Mouse (Mus musculus): ENCODE results near the gene Rabl3. TPM values are rescaled to one million over a fixed set of nuclear protein-coding genes. Genes with fewer than 3 reads are reported as not detected.

Gene Rabl3
- total and polyA plus RNA-seq, 3 experiments: 7.3 to 13.5 TPM; not detected in 1

GRCm38 (mm10) chr16:37579994-37580393, 40.3 kb downstream of the Rabl3 start, which contains the start of gene Hgd:
Gene Hgd, plus strand, starts transcription at chr16:37580153.
- no peak within 1 kb of the TSS for H3K9ac ChIP-seq (ENCODE audit: control insufficient read depth, low read depth, low read length, poor library complexity, severe bottlenecking)
- no peak for TF ChIP-seq ZC3H11A (IDR thresholded peaks at IDR 0.05; ENCODE audit: low read depth, low read length)
- no peak for TF ChIP-seq TCF12 (IDR thresholded peaks at IDR 0.05; ENCODE audit: low read depth, low read length)
- no peak for TF ChIP-seq ELF1 (IDR thresholded peaks at IDR 0.05; ENCODE audit: low read depth, low read length)
- no peak for TF ChIP-seq NRF1 (IDR thresholded peaks at IDR 0.05; ENCODE audit: insufficient read depth, low read depth, low read length, poor library complexity, severe bottlenecking)
- no peak for TF ChIP-seq CTCF (IDR thresholded peaks at IDR 0.05 in 2 of 3, conservative IDR thresholded peaks at IDR 0.05 in 1 of 3; ENCODE audit: control insufficient read depth in 1 of 3, insufficient read depth in 1 of 3, low read depth in 2 of 3, low read length in 3 of 3, poor library complexity in 1 of 3, severe bottlenecking in 1 of 3)
- no peak for TF ChIP-seq EP300 (IDR thresholded peaks at IDR 0.05; ENCODE audit: low read depth in 1 of 2, low read length in 2 of 2)
- no peak for TF ChIP-seq UBTF (IDR thresholded peaks at IDR 0.05; ENCODE audit: borderline replicate concordance, insufficient read depth, low read depth, low read length)
- no peak for TF ChIP-seq SMC3 (IDR thresholded peaks at IDR 0.05; ENCODE audit: low read depth, low read length)
- no peak for TF ChIP-seq KAT2A (conservative IDR thresholded peaks at IDR 0.05; ENCODE audit: low read depth, low read length)
- no peak for TF ChIP-seq ZMIZ1 (IDR thresholded peaks at IDR 0.05; ENCODE audit: low read depth, low read length)
- TF ChIP-seq ZKSCAN1 (IDR thresholded peaks at IDR 0.05; ENCODE audit: low read depth, low read length): no peak
- TF ChIP-seq USF1 (IDR thresholded peaks at IDR 0.05; ENCODE audit: low read depth, low read length): no peak
- no peak for TF ChIP-seq MEF2A (IDR thresholded peaks at IDR 0.05; ENCODE audit: extremely low read depth, insufficient replicate concordance, low read depth, low read length, poor library complexity, severe bottlenecking)
- no peak for TF ChIP-seq TAL1 (IDR thresholded peaks at IDR 0.05; ENCODE audit: low read length)
- no peak for TF ChIP-seq MAFK (IDR thresholded peaks at IDR 0.05; ENCODE audit: borderline replicate concordance, low read depth, low read length)
- no peak within 1 kb of the TSS for H3K27ac ChIP-seq (ENCODE audit: control insufficient read depth, low read depth, low read length)
- H3K4me3 ChIP-seq (ENCODE audit: control insufficient read depth in 1 of 2, insufficient read depth in 1 of 2, low read depth in 2 of 2, low read length in 2 of 2): no peak within 1 kb of the TSS
- no peaks in the 10 kb centered on the region for H3K79me2 ChIP-seq (ENCODE audit: control insufficient read depth, insufficient read depth, low read length, poor library complexity)
- H3K27me3 ChIP-seq (ENCODE audit: control insufficient read depth in 1 of 2, insufficient read depth in 2 of 2, low read length in 2 of 2): no peaks in the 10 kb centered on the region
- no peaks in the 10 kb centered on the region for H3K4me1 ChIP-seq (ENCODE audit: control insufficient read depth in 1 of 2, insufficient read depth in 2 of 2, low read length in 2 of 2)
- no peaks in the 10 kb centered on the region for H3K9me3 ChIP-seq (replicated peaks; ENCODE audit: insufficient read depth, low read length)
- H3K36me3 ChIP-seq (ENCODE audit: control insufficient read depth in 1 of 2, insufficient read depth in 2 of 2, low read length in 2 of 2): no peaks in the 10 kb centered on the region
- DNase-seq (ENCODE audit: low read depth, low spot score): no peak

- H3K9ac ChIP-seq (ENCODE audit: control insufficient read depth, low read depth, low read length, poor library complexity, severe bottlenecking): no peak overlapping the region
- TF ChIP-seq CHD2 (IDR thresholded peaks at IDR 0.05; ENCODE audit: low read length): no peak
- no peak for TF ChIP-seq E2F4 (IDR thresholded peaks at IDR 0.05; ENCODE audit: borderline replicate concordance, low read depth, low read length)
- TF ChIP-seq ELF1 (IDR thresholded peaks at IDR 0.05; ENCODE audit: low read depth, low read length): no peak
- no peak for TF ChIP-seq MAFK (IDR thresholded peaks at IDR 0.05; ENCODE audit: borderline replicate concordance, low read depth, low read length)
- TF ChIP-seq ETS1 (IDR thresholded peaks at IDR 0.05; ENCODE audit: low read depth, low read length): no peak
- TF ChIP-seq GATA1 (IDR thresholded peaks at IDR 0.05; ENCODE audit: low read depth, low read length): no peak
- no peak for TF ChIP-seq BHLHE40 (IDR thresholded peaks at IDR 0.05; ENCODE audit: borderline replicate concordance, low read depth, low read length)
- TF ChIP-seq ZC3H11A (IDR thresholded peaks at IDR 0.05; ENCODE audit: low read depth, low read length): no peak
- TF ChIP-seq MXI1 (IDR thresholded peaks at IDR 0.05; ENCODE audit: low read depth, low read length): no peak
- TF ChIP-seq MAZ (IDR thresholded peaks at IDR 0.05; ENCODE audit: low read depth, low read length): no peak
- TF ChIP-seq MAX (IDR thresholded peaks at IDR 0.05; ENCODE audit: low read length): no peak
- no peak overlapping the region for H3K27ac ChIP-seq (ENCODE audit: control insufficient read depth, low read depth, low read length)
Observed at GRCm38 (mm10) chr16:37580651-37581050, 41.0 kb downstream of the Rabl3 start.

More at GRCm38 (mm10) chr16:37580651-37581050, 41.0 kb downstream of the Rabl3 start:
- H3K4me3 ChIP-seq (ENCODE audit: control insufficient read depth in 1 of 2, insufficient read depth in 1 of 2, low read depth in 2 of 2, low read length in 2 of 2): no peak overlapping the region
- no peaks in the 10 kb centered on the region for H3K4me1 ChIP-seq (ENCODE audit: control insufficient read depth in 1 of 2, insufficient read depth in 2 of 2, low read length in 2 of 2)
- DNase-seq (ENCODE audit: low read depth, low spot score): no peak
- no peaks in the 10 kb centered on the region for H3K36me3 ChIP-seq (ENCODE audit: control insufficient read depth in 1 of 2, insufficient read depth in 2 of 2, low read length in 2 of 2)
- H3K27me3 ChIP-seq (ENCODE audit: control insufficient read depth in 1 of 2, insufficient read depth in 2 of 2, low read length in 2 of 2): no peaks in the 10 kb centered on the region
- H3K79me2 ChIP-seq (ENCODE audit: control insufficient read depth, insufficient read depth, low read length, poor library complexity): no peaks in the 10 kb centered on the region
- no peaks in the 10 kb centered on the region for H3K9me3 ChIP-seq (replicated peaks; ENCODE audit: insufficient read depth, low read length)

Measured in MEL (cell line).